Mouse (Mus musculus) adrenal gland (tissue): ENCODE measurements around the gene Ctsa.

Source experiments
- intact Hi-C: fragments of 180-260 bp; cut with DNase I; formaldehyde crosslinking; loops from one replicate; pipeline ENCODE4 v1.15.1; 2025

Gene Ctsa

DNA sequence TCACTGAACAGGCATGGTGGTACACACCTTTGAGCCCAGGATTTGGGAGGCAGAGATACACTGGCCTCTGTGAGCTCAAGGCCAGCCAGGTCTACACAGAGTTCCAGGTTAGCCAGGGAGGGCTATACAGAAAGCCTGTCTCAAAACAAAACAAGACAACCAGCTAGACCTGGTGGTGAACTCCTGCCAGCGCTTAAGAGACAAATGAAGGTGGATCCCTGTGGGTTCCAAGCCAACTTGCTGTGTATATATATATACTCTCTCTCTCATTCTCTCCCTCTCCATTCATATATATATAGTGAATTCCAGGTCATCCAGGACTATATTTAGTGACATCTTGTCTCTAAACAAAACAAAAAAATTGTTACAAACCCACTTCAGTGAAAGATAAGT is 28.8 kb upstream of the Ctsa start:
- intact Hi-C loops = no loop called here

DNA sequence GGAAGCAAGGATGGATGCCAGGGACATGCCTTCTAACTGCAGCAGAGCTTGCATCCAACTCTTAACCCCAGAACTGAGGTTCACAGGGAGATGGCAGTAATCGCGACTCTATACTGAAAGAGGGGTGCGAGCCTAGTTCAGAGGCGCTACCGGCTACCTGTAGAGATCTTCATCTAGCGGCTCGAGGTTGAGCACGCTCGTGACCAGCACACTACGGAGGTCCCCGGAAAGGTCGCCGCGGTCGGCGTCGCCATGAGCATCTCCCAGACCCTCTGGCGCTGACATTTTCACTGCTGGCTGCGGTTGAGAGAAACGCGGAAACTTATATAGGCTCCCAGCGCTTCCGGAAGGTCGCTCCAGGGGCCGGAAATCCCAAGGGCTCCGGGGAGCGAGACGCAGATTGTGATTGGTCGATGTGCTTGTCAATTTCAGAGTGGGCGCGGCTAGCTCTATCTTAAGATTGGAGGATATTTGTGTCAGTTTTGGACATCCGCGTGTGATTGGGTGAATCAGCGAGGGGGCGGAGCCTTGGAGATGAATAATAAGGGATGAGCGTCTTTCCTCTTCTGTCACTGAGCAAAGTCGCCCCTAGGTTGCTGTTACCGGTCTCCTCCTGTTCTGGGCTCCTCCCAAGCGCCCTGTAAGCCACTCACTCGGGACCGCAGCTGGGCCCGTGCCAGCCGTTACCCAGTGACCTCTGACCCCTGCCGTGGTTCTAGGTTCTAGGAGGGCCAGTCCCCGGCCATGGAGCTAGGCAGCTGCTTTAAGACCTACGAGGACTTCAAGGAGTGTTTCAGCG is 27.9 kb upstream of the Ctsa start, which contains the start of the genes Acot8 and Zswim3:
Acot8 (minus strand) TSS at position 350 of the 799 bp plus-strand sequence.
Zswim3 (plus strand) TSS at position 566 of the 799 bp plus-strand sequence.
- intact Hi-C loops = no loop called here

DNA sequence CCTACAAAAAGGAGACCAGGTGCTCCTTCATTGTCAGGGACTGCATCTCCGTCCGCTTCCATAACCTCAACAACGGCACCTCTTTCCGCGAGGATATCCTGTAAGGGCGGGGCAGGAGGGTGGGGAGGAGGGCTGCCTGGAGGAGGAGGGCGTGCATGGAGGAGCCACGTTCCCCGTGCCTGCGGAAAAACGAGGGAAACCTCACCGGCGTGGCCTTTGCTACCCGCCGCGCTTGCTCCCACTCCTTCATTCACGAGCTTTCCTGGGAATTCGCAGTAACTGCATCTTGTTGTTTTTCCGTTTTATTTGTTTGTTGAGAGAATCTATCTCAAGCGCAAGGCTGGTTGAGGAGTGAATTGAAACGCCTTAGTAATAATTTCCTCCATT is 27.3 kb upstream of the Ctsa start:
- intact Hi-C loops = no loop called here

DNA sequence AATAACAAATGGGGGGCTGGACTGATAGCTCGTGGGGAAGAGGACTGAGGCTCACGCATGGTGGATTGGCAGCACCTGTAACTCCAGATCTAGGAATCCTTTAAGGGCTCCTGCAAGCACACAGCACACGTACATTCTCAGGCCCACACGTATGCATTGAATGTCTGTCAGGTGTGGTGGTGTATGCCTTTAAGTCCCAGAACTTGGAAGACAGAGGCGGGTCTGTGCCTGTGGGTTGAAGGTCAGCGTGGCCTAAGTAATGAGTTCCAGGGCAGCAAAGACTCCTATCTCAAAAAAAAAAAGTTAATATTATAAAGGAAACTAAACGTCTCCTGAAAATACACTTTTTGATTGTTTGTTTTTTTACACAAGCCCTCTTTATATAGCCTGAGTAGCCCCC is 26.1 kb upstream of the Ctsa start:
- intact Hi-C loops = no loop called here

DNA sequence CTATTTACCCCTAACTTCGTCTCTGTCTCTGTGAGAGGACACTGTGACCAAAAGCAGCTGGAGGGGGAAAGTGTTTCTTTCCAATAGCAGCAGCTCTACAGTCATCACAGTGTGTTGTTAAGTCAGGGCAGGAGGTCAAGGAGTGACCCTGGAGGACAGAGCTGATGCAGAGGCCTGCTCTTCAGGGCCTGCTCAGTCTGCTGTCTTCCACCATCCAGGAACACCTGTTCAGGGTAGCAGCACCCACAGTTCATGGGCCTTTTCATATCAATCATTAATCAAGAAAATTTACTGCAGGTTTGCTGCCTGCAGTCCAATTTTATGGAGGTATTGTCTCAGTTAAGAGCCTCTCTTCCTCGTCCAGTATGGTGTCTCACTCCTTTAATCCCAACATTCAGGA is 19.1 kb upstream of the Ctsa start:
- intact Hi-C loops = no loop called here

DNA sequence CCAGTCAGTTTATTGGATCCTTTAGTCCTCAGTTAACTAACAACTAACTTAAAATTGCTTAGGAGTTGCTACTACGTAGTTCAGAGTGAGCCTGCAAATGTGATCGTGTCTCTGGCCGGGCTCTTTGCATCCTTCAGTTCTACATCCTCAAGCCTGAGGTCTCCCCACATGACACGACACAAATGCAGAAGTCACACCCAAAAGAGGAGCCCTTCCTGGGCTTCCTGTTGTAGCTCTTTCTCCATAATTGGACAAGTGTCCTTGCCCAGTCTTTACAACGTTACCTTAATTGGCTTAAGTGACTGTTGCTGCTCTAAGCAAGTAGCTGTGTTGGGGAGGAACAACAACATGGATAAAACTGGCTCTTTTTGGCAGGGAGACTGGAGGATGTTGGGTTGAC is 17.3 kb upstream of the Ctsa start:
- intact Hi-C loops = no loop called here

DNA sequence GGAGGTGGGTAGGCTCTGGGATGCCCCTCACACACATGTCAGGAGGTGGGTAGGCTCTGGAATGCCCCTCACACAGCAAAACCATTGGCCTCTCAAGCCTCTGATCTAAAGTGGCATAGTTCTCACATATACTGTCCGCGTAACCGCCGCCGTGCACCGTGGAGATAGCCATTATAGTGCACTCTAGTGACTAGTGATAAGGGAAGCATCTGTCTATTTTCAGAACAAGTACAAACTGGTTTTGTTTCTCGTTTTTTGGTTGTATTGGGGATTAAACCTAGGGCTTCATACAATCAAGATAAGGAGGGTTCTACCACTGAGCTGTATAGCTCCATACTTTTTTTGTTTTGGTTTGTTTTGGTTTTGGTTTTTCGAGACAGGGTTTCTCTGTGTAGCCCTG is 16.9 kb upstream of the Ctsa start:
- intact Hi-C loops = no loop called here

DNA sequence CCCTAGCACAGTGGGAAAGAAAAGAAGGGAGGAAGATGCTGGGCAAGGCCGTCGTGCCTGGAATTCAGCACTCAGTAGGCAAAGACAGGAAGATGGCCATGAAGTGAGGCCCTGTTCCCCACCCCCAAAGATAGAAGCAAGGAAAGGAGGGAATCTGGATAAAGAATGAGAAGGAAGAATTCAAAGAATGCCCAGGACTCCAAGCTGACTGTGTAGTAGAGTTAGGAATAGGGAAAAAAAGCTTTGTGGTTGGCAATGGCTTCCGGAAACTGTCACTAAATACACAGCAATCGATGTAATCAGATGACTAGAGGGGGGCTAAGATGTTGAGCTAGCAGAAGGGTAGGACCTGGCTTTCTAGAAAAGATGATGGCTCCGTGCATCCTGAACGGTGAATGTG is 15.5 kb upstream of the Ctsa start:
- intact Hi-C loops = no loop called here

DNA sequence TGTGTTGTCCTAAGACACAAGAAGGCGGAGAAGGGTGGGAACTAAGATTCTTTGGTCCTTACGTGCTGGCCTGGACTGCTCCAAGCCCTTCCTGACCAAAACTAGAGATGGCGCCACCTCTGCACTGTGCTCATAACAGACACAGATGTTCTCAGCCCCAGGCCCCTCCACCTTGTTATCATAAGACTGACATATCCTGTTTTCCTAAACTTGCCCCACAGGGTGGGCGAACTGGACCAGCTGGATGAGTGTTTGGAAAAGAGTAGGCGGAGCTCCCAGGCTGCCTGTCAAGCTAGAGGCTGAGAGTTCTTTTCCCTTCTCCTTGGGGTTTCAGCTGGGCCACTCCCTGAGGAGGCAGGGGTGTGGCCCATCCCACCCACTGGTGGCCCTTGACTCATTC is 15.0 kb upstream of the Ctsa start:
- intact Hi-C loops = no loop called here

DNA sequence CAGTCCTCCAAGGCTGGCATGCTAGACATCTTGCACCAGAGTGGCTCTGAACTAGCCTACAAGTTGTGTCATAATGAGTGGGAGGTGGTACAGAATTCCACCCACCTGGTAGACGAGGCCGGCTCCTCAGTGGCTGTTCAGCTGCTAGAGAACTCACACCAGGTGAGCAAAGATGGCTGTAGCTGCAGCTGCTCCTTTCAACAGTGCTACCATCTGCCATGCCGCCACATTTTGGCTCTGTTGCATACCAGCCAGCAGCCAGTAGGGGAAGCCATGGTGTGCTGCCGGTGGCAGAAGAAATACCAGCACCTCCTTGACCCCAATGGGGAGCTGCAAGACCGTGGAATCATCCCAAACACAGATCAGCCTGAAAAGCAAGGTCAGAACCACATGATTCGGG is 11.6 kb upstream of the Ctsa start:
- intact Hi-C loops = no loop called here

DNA sequence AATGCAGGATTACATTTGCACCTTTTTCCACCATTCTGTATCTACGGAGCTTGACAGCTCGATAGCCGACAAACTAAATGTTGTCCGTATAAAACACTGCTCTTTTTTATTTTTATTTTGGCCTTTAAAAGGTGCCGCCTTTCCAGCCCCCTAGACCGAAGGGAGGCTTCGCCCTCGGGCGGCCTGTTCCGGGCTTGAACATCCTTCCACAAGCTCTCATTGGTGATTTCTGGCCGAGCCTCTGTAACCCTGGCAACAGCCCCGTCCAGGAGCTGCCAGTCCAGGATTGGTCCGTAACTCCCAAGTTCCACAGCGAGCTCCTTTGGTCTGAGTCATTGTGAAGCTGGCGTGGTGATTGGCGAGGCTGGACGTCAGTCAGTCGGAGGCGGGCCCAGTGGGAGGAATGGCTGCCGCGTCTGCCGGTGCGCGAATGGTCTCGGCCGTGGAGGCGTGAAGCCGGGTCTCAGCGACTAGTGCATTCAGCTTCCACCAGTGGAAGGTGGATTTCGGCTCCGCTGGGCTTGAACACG is 10.0 kb upstream of the Ctsa start, which contains the start of gene Zswim1:
Zswim1 (plus strand) TSS at position 51 of the 530 bp plus-strand sequence.
- intact Hi-C loops = no loop called here

DNA sequence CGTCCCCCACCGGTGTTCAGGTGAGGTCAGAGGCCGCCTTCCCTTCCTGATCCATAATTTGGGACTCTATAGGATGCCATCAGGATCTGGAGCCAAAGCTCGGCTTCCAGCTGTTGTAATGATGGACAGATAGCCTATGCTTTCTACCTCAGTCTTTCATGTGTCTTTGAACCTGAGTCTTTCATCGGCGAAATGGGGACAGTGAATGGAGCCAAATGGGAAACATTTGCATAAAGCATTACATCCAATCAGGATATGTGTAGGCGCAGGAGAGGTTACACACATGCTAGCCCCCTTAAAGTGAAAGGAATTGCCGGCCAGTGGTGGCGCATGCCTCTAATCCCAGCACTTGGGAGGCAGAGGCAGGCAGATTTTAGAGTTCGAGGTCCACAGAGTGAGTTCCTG is 9.5 kb upstream of the Ctsa start:
- intact Hi-C loops = no loop called here

DNA sequence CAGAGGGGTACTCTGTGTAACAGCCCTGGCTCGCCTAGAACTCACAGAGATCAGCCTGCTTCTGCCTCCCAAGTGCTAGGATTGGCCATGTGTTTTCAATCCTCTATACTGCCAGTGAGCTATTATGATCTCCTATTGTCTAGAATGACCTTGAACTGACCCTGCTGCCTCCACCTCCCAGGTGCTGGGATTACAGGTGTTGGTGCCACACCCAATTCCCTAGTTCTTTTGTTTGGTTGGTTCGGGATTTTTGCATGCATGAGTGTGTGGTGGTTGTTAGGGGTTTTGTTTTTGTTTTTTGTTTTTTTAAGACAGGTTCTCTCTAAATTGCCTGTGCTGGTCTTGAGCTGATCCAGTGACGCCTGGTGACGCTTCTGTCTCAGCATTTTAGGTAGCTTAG is 8.7 kb upstream of the Ctsa start:
- intact Hi-C loops = no loop called here

DNA sequence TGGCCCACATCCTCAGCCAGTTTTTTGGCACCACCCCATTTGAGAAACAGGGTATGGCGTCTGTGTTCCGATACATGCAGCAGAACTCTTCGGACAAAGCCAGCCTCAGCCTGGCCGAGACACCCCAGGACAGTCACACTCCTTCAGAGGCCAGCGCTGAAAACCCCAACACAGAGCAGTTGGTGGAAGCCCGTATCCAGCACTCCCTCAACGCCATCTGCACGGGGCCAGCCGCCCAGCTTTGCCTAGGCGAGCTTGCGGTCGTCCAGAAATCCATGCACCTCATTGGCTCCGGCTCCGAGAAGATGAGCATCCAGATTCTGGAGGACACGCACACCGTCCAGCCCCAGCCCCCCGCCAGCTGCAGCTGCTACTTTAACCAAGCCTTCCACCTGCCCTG is 7.2 kb upstream of the Ctsa start:
- intact Hi-C loops = no loop called here

DNA sequence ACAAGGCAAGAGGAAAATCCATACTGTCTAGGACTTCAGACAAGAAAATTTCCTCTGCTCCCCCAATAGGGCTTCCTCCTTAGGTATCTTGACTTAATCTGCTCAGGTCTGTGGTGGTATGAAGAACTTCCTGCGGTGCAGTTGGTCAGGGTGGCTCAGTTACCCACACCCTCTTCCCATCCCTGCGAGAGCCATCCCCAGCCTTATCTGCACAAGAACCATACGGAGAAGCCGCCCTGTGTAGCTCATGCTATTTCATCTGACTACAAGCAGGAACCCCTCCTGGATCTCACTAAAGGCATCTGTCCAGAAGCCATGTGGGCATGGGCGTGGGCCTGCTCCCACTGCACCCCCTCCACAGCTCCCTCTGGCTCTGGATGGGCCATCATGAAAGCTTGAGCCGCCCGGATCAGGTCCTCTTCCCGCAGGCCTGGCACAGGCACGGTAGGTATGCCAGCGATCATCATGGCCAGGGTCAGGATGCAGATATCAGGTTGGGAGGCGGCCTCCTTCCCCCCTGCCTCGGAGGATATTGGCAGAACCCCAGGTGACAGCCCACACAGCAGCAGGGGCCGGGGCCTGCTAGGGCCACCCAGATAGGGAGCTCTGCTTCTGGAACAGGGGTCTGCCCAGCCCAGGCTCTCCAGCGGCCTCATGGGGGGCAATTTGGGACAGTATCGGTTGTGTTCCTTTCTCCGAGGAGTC is 5.4 kb upstream of the Ctsa start:
- intact Hi-C loops = no loop called here

DNA sequence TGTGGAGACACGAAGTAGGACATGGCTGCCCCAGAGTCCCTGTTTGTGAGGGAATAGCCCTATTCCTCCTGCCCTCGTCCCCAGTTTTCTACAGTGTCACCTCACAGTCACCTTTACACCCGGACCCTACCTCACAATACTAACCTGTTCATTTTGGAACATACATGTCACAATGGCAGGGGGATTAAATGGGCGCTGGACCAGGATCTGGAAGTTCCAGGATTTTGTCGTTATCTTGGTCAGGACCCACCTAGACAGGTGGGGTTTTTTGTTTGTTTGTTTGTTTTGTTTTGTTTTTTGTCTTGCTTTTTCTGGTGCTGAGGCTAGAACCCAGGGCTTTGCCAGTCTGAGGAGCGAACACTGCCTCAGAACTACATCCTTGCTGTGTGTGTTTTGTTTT is 4.2 kb upstream of the Ctsa start, which contains the start of gene Spata25:
Spata25 (minus strand) TSS at position 101 of the 400 bp plus-strand sequence.
- intact Hi-C loops = no loop called here

DNA sequence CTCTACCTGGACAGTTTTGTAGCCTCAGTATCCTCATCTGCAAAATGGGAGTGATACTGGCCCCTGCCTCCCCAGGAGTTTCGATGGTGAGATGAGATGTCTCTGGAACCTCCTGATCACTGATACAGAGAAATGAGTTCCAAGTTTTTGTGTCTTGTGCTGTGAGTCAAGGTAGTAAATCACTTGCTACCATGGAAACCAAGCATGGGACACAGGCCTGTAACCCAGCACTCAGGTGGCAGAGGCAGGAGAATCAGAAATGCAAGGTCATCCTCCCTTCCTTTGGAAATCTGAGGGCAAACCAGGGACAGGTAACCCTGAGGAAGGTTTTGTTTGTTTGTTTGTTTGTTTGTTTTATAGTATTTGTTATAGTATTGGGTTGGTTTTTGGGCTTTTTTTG is 3.6 kb upstream of the Ctsa start:
- intact Hi-C loops = no loop called here

DNA sequence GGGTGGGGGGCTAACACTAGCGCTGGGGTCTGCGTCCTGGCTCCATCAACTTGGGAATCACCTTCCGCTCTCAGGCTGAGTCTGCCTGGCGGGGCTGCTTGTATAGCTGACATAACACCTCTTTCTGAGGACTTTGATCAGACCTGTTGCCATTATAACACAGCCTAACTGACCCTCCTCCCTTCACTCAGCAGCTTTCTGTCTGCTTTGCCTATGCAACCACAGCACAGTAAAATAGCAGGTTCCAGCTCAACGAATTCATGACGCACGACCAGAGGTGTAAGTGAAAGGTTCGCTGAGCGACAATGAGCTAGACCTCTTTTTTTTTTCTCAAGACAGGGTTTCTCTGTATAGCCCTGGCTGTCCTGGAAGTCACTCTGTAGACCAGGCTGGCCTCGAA is 1.6 kb upstream of the Ctsa start:
- intact Hi-C loops = loop anchor here (5.0 kb wide), 2 partner anchors 41 to 66 kb away; no protein-coding TSS in a partner anchor

DNA sequence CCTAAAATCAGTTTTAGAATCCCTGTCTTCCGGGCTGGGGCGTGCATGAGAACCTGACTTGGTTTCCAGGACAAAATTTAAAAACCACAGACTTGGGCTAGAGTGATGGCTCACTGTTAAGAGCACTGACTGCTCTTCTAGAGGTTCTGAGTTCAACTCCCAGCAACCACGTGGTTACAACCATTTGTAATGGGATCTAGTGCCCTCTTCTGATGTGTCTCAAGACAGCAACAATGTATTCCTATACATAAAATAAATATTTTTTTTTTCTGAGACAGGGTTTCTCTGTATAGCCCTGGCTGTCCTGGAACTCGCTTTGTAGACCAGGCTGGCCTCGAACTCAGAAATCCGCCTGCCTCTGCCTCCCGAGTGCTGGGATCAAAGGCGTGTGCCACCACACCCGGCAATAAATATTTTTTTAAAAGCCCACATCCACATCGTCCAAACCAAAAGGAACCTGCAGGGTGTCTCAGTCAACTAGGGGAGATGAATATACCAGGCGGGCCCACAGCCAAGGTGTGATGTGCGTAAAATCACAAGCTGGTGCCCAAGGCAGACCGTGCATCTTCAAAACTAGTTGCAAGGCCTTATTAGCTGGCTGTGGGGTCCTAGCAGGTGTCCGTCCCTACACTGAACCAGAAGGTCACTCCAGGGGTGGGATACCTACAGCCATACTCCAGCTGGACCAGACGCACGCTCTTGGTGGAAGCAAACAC is 483 bp upstream of the Ctsa start:
- intact Hi-C loops = loop anchor here (5.0 kb wide), 2 partner anchors 40 to 65 kb away; no protein-coding TSS in a partner anchor

DNA sequence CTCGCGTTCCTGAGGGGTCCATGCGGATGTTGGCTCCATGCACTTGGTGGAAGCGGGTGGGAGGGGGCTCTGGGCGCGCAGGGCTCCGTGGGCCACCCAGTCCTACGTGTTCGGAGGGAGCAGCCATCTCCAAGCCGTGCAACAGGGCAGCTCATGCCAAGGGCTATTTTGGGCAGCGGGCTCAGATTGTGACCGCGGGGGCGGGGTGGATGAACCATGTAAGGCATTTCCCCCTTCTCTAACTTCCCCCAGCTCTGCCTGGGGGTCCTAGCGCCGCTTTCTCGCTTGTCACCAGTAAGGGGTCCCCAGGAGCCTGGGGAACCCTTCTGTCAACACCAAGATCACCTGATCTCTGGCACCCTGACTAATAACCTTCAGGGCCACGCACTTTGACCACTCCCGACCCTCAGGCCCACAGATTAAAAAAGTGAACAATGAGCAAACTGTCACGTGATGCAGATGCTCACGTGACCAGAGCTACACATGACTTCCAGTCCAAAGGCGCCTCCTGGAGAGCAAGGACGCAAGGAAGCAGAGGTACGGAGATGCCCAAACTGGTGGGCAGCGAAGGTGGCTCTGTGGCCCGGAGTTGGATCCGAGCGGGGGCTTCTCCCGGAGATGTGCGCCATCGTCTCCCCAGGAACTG is 764 bp downstream of the Ctsa start, which contains the start of gene Neurl2:
Neurl2 (minus strand) TSS at position 143 of the 646 bp plus-strand sequence.
- intact Hi-C loops = loop anchor here (5.0 kb wide), 2 partner anchors 39 to 64 kb away; no protein-coding TSS in a partner anchor

DNA sequence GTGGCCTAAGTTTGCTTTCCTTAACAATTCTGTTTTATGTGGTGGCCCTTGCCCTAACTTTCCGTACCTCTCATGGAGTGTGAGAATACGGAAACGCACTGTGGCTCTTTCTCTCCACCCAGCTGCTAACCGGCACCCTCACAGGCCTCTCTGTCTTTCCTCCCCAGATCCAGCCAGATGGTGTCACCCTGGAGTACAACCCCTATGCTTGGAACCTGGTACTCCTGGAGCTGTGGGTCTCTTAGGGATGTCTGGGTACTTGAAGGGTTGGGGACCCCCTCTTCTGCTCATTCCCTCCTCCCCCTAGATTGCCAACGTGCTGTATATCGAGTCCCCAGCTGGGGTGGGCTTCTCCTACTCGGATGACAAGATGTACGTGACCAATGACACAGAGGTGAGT is 1.9 kb downstream of the Ctsa start:
- intact Hi-C loops = loop anchor here (5.0 kb wide), 2 partner anchors 38 to 63 kb away; no protein-coding TSS in a partner anchor
